Mouse (Mus musculus): ENCODE data around the gene Nup160. TPM values are rescaled to one million over a fixed set of nuclear protein-coding genes. Genes with fewer than 3 reads are reported as not detected.

Nup160 gene
- polyA plus RNA-seq, 1 experiment: 7.8 TPM

DNA sequence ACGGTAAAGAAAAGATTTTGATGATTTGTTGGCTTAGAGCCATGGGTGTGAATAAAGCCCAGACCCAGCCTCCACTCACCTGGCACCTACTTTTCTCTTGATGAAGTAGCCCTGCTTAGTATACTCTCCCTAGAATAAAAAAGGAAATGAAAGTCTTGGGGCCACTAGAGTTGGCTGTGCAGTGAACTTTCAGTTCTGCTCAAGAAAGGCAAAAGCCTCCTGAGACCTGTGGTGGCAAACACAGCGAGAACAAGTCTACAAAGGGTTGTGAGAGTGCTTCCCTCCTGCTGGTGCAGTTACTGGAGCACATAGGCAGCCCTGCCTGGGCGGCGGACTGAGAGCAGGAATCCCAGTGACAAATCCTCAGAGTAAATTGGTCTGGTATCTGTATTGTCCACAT is 27.1 kb upstream of the Nup160 start:
- H3K27me3 ChIP-seq (ENCODE audit: control insufficient read depth, insufficient read depth, insufficient read length): no peaks in the 10 kb centered on the region
- H3K79me2 ChIP-seq (ENCODE audit: control insufficient read depth, insufficient read depth): no peaks in the 10 kb centered on the region
- H3K4me2 ChIP-seq (ENCODE audit: low read depth): no peak overlapping the region
- TF ChIP-seq E2F4 (IDR thresholded peaks at IDR 0.05; ENCODE audit: insufficient read depth) (no peak), MAX (IDR thresholded peaks at IDR 0.05; ENCODE audit: low read depth) (no peak), REST (IDR thresholded peaks at IDR 0.05; ENCODE audit: insufficient read depth, insufficient read length) (no peak), POLR2A (IDR thresholded peaks at IDR 0.05; ENCODE audit: insufficient read length, low read depth) (no peak), TCF3 (IDR thresholded peaks at IDR 0.05; ENCODE audit: insufficient read length, low read depth) (no peak), TCF12 (IDR thresholded peaks at IDR 0.05; ENCODE audit: insufficient read depth, poor library complexity, severe bottlenecking) (no peak), CEBPB (IDR thresholded peaks at IDR 0.05; ENCODE audit: insufficient read depth, poor library complexity, severe bottlenecking) (no peak), USF1 (IDR thresholded peaks at IDR 0.05; ENCODE audit: low read depth) (no peak), SRF (IDR thresholded peaks at IDR 0.05; ENCODE audit: control insufficient read depth, insufficient read length, low read depth) (no peak), MYOD1 (IDR thresholded peaks at IDR 0.05; ENCODE audit: control insufficient read depth in 1 of 3, insufficient read length in 2 of 3, low read depth in 2 of 3) (no peak), MYOG (IDR thresholded peaks at IDR 0.05; ENCODE audit: control insufficient read depth in 1 of 3, insufficient read depth in 1 of 3, insufficient read length in 2 of 3, low read depth in 2 of 3) (no peak), POLR2AphosphoS2 (IDR thresholded peaks at IDR 0.05; ENCODE audit: insufficient read length, low read depth) (no peak)
- no peak overlapping the region for H3ac ChIP-seq (ENCODE audit: control insufficient read depth, insufficient read length)
- H3K36me3 ChIP-seq (ENCODE audit: control insufficient read depth, insufficient read depth): no peaks in the 10 kb centered on the region
- H3K4me3 ChIP-seq: no peak overlapping the region

DNA sequence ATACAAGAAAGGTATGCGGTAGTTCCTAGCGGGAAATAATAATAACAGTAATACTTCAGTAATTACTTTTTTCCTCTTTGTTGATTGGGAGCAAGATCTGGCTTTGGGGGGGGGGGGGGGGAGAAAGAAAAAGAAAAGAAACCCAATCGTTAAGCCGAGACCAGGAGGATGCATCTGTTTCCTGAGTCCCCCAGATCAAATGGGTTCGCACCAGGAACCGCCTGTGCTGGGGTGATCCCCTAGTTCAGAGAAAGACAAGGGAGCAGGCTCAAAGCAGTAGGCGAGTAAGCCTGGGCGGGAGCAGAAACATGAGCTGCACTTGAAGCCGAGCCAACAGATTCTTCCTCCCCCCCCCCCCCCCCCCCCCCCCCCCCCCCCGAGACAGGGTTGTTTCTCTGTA is 24.9 kb upstream of the Nup160 start:
- TF ChIP-seq MYOD1 (IDR thresholded peaks at IDR 0.05; ENCODE audit: control insufficient read depth in 1 of 3, insufficient read length in 2 of 3, low read depth in 2 of 3): no peak
- no peak for TF ChIP-seq SRF (IDR thresholded peaks at IDR 0.05; ENCODE audit: control insufficient read depth, insufficient read length, low read depth)
- TF ChIP-seq USF1 (IDR thresholded peaks at IDR 0.05; ENCODE audit: low read depth): no peak
- no peak for TF ChIP-seq REST (IDR thresholded peaks at IDR 0.05; ENCODE audit: insufficient read depth, insufficient read length)
- no peak for TF ChIP-seq MYOG (IDR thresholded peaks at IDR 0.05; ENCODE audit: control insufficient read depth in 1 of 3, insufficient read depth in 1 of 3, insufficient read length in 2 of 3, low read depth in 2 of 3)
- TF ChIP-seq MAX (IDR thresholded peaks at IDR 0.05; ENCODE audit: low read depth): no peak
- TF ChIP-seq CEBPB (IDR thresholded peaks at IDR 0.05; ENCODE audit: insufficient read depth, poor library complexity, severe bottlenecking): no peak
- TF ChIP-seq POLR2A (IDR thresholded peaks at IDR 0.05; ENCODE audit: insufficient read length, low read depth): no peak
- TF ChIP-seq TCF3 (IDR thresholded peaks at IDR 0.05; ENCODE audit: insufficient read length, low read depth): no peak
- no peak for TF ChIP-seq POLR2AphosphoS2 (IDR thresholded peaks at IDR 0.05; ENCODE audit: insufficient read length, low read depth)
- no peak for TF ChIP-seq E2F4 (IDR thresholded peaks at IDR 0.05; ENCODE audit: insufficient read depth)
- no peak for TF ChIP-seq TCF12 (IDR thresholded peaks at IDR 0.05; ENCODE audit: insufficient read depth, poor library complexity, severe bottlenecking)
- H3K79me2 ChIP-seq (ENCODE audit: control insufficient read depth, insufficient read depth): no peaks in the 10 kb centered on the region

DNA sequence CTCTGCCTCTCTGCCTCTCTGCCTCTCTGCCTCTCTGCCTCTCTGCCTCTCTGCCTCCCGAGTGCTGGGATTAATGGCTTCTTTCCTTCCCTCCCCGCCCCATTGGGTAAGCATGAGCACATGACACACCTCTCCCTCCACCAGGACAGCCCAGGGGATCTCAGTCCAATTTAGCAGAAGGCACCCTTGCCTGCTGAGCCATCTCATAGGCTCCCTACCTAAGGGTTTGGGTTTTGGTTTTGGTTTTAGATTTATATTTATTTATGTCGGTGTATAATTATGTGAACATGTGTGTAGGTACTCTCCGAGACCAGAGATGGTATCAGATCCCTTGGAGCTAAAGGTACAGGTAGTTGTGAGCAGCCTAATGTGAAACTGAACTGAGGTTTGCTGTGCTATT is 24.0 kb upstream of the Nup160 start:
- H3K4me3 ChIP-seq: no peak overlapping the region
- no peaks in the 10 kb centered on the region for H3K36me3 ChIP-seq (ENCODE audit: control insufficient read depth, insufficient read depth)
- H3K27me3 ChIP-seq (ENCODE audit: control insufficient read depth, insufficient read depth, insufficient read length): no peaks in the 10 kb centered on the region
- no peak overlapping the region for H3ac ChIP-seq (ENCODE audit: control insufficient read depth, insufficient read length)
- no peak overlapping the region for H3K4me2 ChIP-seq (ENCODE audit: low read depth)
- peak; percentile 7 for TF ChIP-seq USF1 (IDR thresholded peaks at IDR 0.05; ENCODE audit: low read depth)
- no peak for TF ChIP-seq MAX (IDR thresholded peaks at IDR 0.05; ENCODE audit: low read depth)
- H3K79me2 ChIP-seq (ENCODE audit: control insufficient read depth, insufficient read depth): no peaks in the 10 kb centered on the region

More for the DNA sequence above, 24.9 kb upstream of the Nup160 start:
- Histone ChIP-seq H3ac (ENCODE audit: control insufficient read depth, insufficient read length) (no peak overlapping the region), H3K36me3 (ENCODE audit: control insufficient read depth, insufficient read depth) (no peaks in the 10 kb centered on the region), H3K4me2 (ENCODE audit: low read depth) (no peak overlapping the region), H3K27me3 (ENCODE audit: control insufficient read depth, insufficient read depth, insufficient read length) (no peaks in the 10 kb centered on the region), H3K4me3 (no peak overlapping the region)

DNA sequence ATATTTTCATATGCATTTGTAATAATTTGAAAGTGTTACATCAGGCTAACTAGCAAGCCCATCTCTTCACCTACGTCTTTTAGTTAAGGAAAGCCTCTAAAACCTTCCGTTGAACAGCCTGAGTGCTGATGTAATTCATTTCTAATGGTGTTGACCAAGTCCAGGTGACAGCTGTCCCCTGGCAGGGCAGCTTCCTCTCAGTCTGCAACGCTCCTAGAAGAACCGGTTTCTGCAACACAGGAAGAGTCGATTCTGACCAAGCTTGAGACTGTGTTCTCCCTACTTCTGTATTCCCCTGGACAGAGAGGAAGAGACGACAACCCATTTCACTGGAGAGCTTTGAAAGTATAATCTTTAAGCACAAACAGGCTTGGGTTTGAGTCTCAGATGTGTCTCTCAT is 21.6 kb upstream of the Nup160 start:
- no peak overlapping the region for H3ac ChIP-seq (ENCODE audit: control insufficient read depth, insufficient read length)
- no peaks in the 10 kb centered on the region for H3K27me3 ChIP-seq (ENCODE audit: control insufficient read depth, insufficient read depth, insufficient read length)
- H3K36me3 ChIP-seq (ENCODE audit: control insufficient read depth, insufficient read depth): no peaks in the 10 kb centered on the region
- TF ChIP-seq MYOG (IDR thresholded peaks at IDR 0.05; ENCODE audit: control insufficient read depth in 1 of 3, insufficient read depth in 1 of 3, insufficient read length in 2 of 3, low read depth in 2 of 3): peak in 1 of 3 experiments; percentile 46
- TF ChIP-seq POLR2AphosphoS2 (IDR thresholded peaks at IDR 0.05; ENCODE audit: insufficient read length, low read depth): no peak
- TF ChIP-seq CEBPB (IDR thresholded peaks at IDR 0.05; ENCODE audit: insufficient read depth, poor library complexity, severe bottlenecking): peak; percentile 21; the same call in 1 of the 2 replicates
- TF ChIP-seq TCF12 (IDR thresholded peaks at IDR 0.05; ENCODE audit: insufficient read depth, poor library complexity, severe bottlenecking): no peak
- no peak for TF ChIP-seq MAX (IDR thresholded peaks at IDR 0.05; ENCODE audit: low read depth)
- no peak for TF ChIP-seq TCF3 (IDR thresholded peaks at IDR 0.05; ENCODE audit: insufficient read length, low read depth)
- TF ChIP-seq MYOD1 (IDR thresholded peaks at IDR 0.05; ENCODE audit: control insufficient read depth in 1 of 3, insufficient read length in 2 of 3, low read depth in 2 of 3): peak in 1 of 3 experiments; percentile 37
- H3K79me2 ChIP-seq (ENCODE audit: control insufficient read depth, insufficient read depth): no peaks in the 10 kb centered on the region
- H3K4me3 ChIP-seq: no peak overlapping the region
- no peak overlapping the region for H3K4me2 ChIP-seq (ENCODE audit: low read depth)

DNA sequence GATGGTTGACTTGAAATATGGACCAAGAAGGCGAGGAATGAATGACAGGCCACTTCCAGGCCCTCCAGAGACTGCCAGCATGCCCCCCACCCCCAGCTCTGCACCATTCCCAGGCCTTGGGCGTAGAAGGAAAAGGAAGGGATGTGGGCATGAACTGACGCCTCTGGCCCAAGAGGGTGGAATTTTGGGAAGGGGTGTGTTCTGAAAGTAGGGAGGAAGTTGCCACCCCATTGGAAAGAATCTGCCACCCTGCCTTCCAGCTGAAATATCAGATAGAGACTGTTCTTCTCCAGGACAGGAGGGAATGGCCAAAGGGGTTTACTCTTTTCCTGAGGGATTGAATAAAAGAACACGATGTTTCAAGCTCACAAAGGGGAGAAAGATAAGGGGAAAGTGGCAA is 18.4 kb upstream of the Nup160 start:
- TF ChIP-seq MYOG (IDR thresholded peaks at IDR 0.05; ENCODE audit: control insufficient read depth in 1 of 3, insufficient read depth in 1 of 3, insufficient read length in 2 of 3, low read depth in 2 of 3) (no peak), MAX (IDR thresholded peaks at IDR 0.05; ENCODE audit: low read depth) (no peak), E2F4 (IDR thresholded peaks at IDR 0.05; ENCODE audit: insufficient read depth) (no peak), CEBPB (IDR thresholded peaks at IDR 0.05; ENCODE audit: insufficient read depth, poor library complexity, severe bottlenecking) (no peak), SRF (IDR thresholded peaks at IDR 0.05; ENCODE audit: control insufficient read depth, insufficient read length, low read depth) (no peak), MYOD1 (IDR thresholded peaks at IDR 0.05; ENCODE audit: control insufficient read depth in 1 of 3, insufficient read length in 2 of 3, low read depth in 2 of 3) (no peak), POLR2AphosphoS2 (IDR thresholded peaks at IDR 0.05; ENCODE audit: insufficient read length, low read depth) (no peak), POLR2A (IDR thresholded peaks at IDR 0.05; ENCODE audit: insufficient read length, low read depth) (no peak), USF1 (IDR thresholded peaks at IDR 0.05; ENCODE audit: low read depth) (no peak), TCF3 (IDR thresholded peaks at IDR 0.05; ENCODE audit: insufficient read length, low read depth) (no peak), TCF12 (IDR thresholded peaks at IDR 0.05; ENCODE audit: insufficient read depth, poor library complexity, severe bottlenecking) (no peak)
- H3K4me2 ChIP-seq (ENCODE audit: low read depth): no peak overlapping the region
- H3K79me2 ChIP-seq (ENCODE audit: control insufficient read depth, insufficient read depth): no peaks in the 10 kb centered on the region
- H3K4me3 ChIP-seq: no peak overlapping the region
- no peaks in the 10 kb centered on the region for H3K27me3 ChIP-seq (ENCODE audit: control insufficient read depth, insufficient read depth, insufficient read length)
- no peaks in the 10 kb centered on the region for H3K36me3 ChIP-seq (ENCODE audit: control insufficient read depth, insufficient read depth)
- no peak overlapping the region for H3ac ChIP-seq (ENCODE audit: control insufficient read depth, insufficient read length)
